ENCODE assay signal across 19 mouse cellular contexts in genomic region chr6:128630912-128631905, GRCm38 (mm10). TPM values are rescaled to one million over a fixed set of nuclear protein-coding genes. Genes with fewer than 3 reads are reported as not detected.
"Had no signal": no experiment of that assay in that cellular context is flagged by ENCODE, and none has a peak within 500 bp of the region (broad histone marks: within the 10 kb centered on the region; RNA-seq: fewer than 3 reads in every experiment).

No protein-coding gene starts in this region.

RNA-seq across cellular contexts. Expression of gene Klrb1a, which starts 7.9 kb away (rescaled TPM):
- total RNA-seq: layer of hippocampus, adult 2 months; layer of hippocampus, postnatal 25 days; left cerebral cortex, adult 18-20 months; left cerebral cortex, postnatal 25 days had no signal
- polyA plus RNA-seq: intestine, embryonic 14.5 days; kidney, embryonic 14.5 days; limb, embryonic 10.5 days; limb, embryonic 13.5 days; lung, embryonic 14.5 days; lung, postnatal 0 days; macrophage; midbrain, embryonic 12.5 days; midbrain, embryonic 15.5 days; neural tube, embryonic 12.5 days; neural tube, embryonic 15.5 days; stomach, embryonic 16.5 days had no signal

RNA-seq across cellular contexts. Expression of gene Clec2h, which starts 31.0 kb away (rescaled TPM):
- total RNA-seq: layer of hippocampus, adult 2 months; layer of hippocampus, postnatal 25 days; left cerebral cortex, adult 18-20 months; megakaryocyte, adult 5-6 weeks had no signal
- polyA plus RNA-seq: kidney, embryonic 14.5 days; limb, embryonic 10.5 days; limb, embryonic 13.5 days; lung, embryonic 14.5 days; lung, postnatal 0 days; macrophage; midbrain, embryonic 12.5 days; midbrain, embryonic 15.5 days; neural tube, embryonic 12.5 days; neural tube, embryonic 15.5 days; urinary bladder, adult 2 months had no signal

RNA-seq across cellular contexts. Expression of gene A2ml1, which starts 49.8 kb away (rescaled TPM):
- total RNA-seq: megakaryocyte, adult 5-6 weeks had no signal
- polyA plus RNA-seq: kidney, adult 2 months; limb, embryonic 13.5 days; macrophage; midbrain, embryonic 12.5 days; neural tube, embryonic 12.5 days; urinary bladder, adult 2 months had no signal
